Mouse (Mus musculus) CH12.LX (cell line): ENCODE data around the gene Tsr1. TPM values are rescaled to one million over a fixed set of nuclear protein-coding genes. Genes with fewer than 3 reads are reported as not detected.

ENCODE experiments used
- DNase-seq: peaks from one replicate; pipeline ENCODE4 v3.0.0-alpha.2; 2013; ENCODE audit errors: extremely low read depth
- H3K27ac ChIP-seq: 2 replicates; pipeline ENCODE4 v1.5.1; 2012; ENCODE audit warnings: low read depth, mild to moderate bottlenecking, control low read depth, moderate library complexity; ENCODE audit not compliant: insufficient read depth
- H3K27me3 ChIP-seq: replicated peaks from 2 replicates; pipeline ENCODE3; 2012; ENCODE audit warnings: inconsistent platforms
- H3K36me3 ChIP-seq, 2 experiments: replicated peaks in 1 of 2; 2 replicates each; pipeline versions ENCODE3 to v1.6.1; 2012; ENCODE audit warnings: inconsistent platforms in 1 of 2, low read length in 1 of 2, mild to moderate bottlenecking in 1 of 2, mixed read lengths in 1 of 2, moderate library complexity in 1 of 2; ENCODE audit not compliant: control insufficient read depth in 1 of 2, insufficient read depth in 1 of 2
- H3K4me1 ChIP-seq, 2 experiments: 2 replicates each; pipeline ENCODE4 v1.6.1; 2012; ENCODE audit warnings: inconsistent platforms in 1 of 2, moderate library complexity in 1 of 2; ENCODE audit not compliant: insufficient read depth in 2 of 2, control insufficient read depth in 1 of 2
- H3K4me2 ChIP-seq: 2 replicates; pipeline ENCODE4 v1.6.1; 2012; ENCODE audit warnings: low read depth, mild to moderate bottlenecking, control low read depth; ENCODE audit not compliant: poor library complexity, insufficient read depth, severe bottlenecking
- H3K4me3 ChIP-seq, 3 experiments: fragments of 150-350 bp in 1 of 3; sonication (generic) in 1 of 3; replicated peaks in 1 of 3; 2 replicates each; pipeline versions ENCODE3 to v1.5.1; 2011 to 2012; ENCODE audit warnings: low read depth in 2 of 3, low read length in 2 of 3, mild to moderate bottlenecking in 2 of 3, moderate library complexity in 2 of 3, control low read depth in 1 of 3, improper control_type of control experiment in 1 of 3, inconsistent platforms in 1 of 3, mixed read lengths in 1 of 3; ENCODE audit not compliant: poor library complexity in 1 of 3
- H3K79me2 ChIP-seq: replicated peaks from 2 replicates; pipeline ENCODE4 v1.6.1; 2012; ENCODE audit warnings: mild to moderate bottlenecking, moderate library complexity; ENCODE audit not compliant: control insufficient read depth, poor library complexity, insufficient read depth, severe bottlenecking; ENCODE audit errors: extremely low read depth
- H3K9ac ChIP-seq: 2 replicates; pipeline ENCODE4 v1.6.1; 2012; ENCODE audit warnings: low read depth, mild to moderate bottlenecking, control low read depth, moderate library complexity; ENCODE audit not compliant: insufficient read depth
- H3K9me3 ChIP-seq: replicated peaks from 2 replicates; pipeline ENCODE3; 2012; ENCODE audit warnings: low read length, inconsistent platforms, mixed read lengths
- CHD1 ChIP-seq: IDR thresholded peaks from 2 replicates; pipeline ENCODE4 v1.6.1; 2012; ENCODE audit warnings: low read depth, low read length, improper control_type of control experiment, inconsistent platforms
- CTCF ChIP-seq, 2 experiments: IDR thresholded peaks in 1 of 2; conservative IDR thresholded peaks in 1 of 2; 2 replicates each; pipeline ENCODE4 v1.5.1; 2011 to 2012; ENCODE audit warnings: low read depth in 2 of 2, low read length in 2 of 2, improper control_type of control experiment in 1 of 2, inconsistent platforms in 1 of 2, mild to moderate bottlenecking in 1 of 2, moderate library complexity in 1 of 2
- E2F4 ChIP-seq: IDR thresholded peaks from 2 replicates; pipeline ENCODE4 v1.6.1; 2011; ENCODE audit warnings: low read depth, low read length, improper control_type of control experiment; ENCODE audit not compliant: insufficient replicate concordance
- ELF1 ChIP-seq: IDR thresholded peaks from 2 replicates; pipeline ENCODE4 v1.6.1; 2014; ENCODE audit warnings: low read depth, mild to moderate bottlenecking, inconsistent platforms, low read length, improper control_type of control experiment
- HCFC1 ChIP-seq: IDR thresholded peaks from 2 replicates; pipeline ENCODE4 v1.6.1; 2012; ENCODE audit warnings: low read depth, mild to moderate bottlenecking, inconsistent platforms, low read length, improper control_type of control experiment
- IRF4 ChIP-seq: IDR thresholded peaks from 2 replicates; pipeline ENCODE4 v1.6.1; 2014; ENCODE audit warnings: low read depth, mild to moderate bottlenecking, inconsistent platforms, low read length, improper control_type of control experiment
- JUN ChIP-seq: IDR thresholded peaks from 2 replicates; pipeline ENCODE4 v1.6.1; 2011; ENCODE audit warnings: low read depth, mild to moderate bottlenecking, low read length, improper control_type of control experiment, moderate library complexity; ENCODE audit not compliant: insufficient read depth
- JUND ChIP-seq: conservative IDR thresholded peaks from 2 replicates; pipeline ENCODE4 v1.6.1; 2011; ENCODE audit warnings: low read depth, low read length, improper control_type of control experiment
- KAT2A ChIP-seq: IDR thresholded peaks from 2 replicates; pipeline ENCODE4 v1.6.1; 2012; ENCODE audit warnings: low read length, improper control_type of control experiment, inconsistent platforms; ENCODE audit not compliant: insufficient replicate concordance
- MEF2A ChIP-seq: IDR thresholded peaks from 2 replicates; pipeline ENCODE4 v1.6.1; 2014; ENCODE audit warnings: low read depth, mild to moderate bottlenecking, inconsistent platforms, low read length, improper control_type of control experiment, borderline replicate concordance
- MXI1 ChIP-seq: IDR thresholded peaks from 2 replicates; pipeline ENCODE4 v1.6.1; 2011; ENCODE audit warnings: mild to moderate bottlenecking, low read depth, low read length, improper control_type of control experiment
- MYC ChIP-seq: IDR thresholded peaks from 2 replicates; pipeline ENCODE4 v1.6.1; 2011; ENCODE audit warnings: low read depth, mild to moderate bottlenecking, improper control_type of control experiment, low read length
- NRF1 ChIP-seq: IDR thresholded peaks from 2 replicates; pipeline ENCODE4 v1.6.1; 2014; ENCODE audit warnings: low read depth, mild to moderate bottlenecking, inconsistent platforms, low read length, improper control_type of control experiment, moderate library complexity
- PAX5 ChIP-seq: IDR thresholded peaks from 2 replicates; pipeline ENCODE4 v1.6.1; 2012; ENCODE audit warnings: low read length, inconsistent platforms, mixed read lengths
- POLR2A ChIP-seq: IDR thresholded peaks from 2 replicates; pipeline ENCODE4 v1.6.1; 2011; ENCODE audit warnings: low read depth, mild to moderate bottlenecking, improper control_type of control experiment, low read length
- RAD21 ChIP-seq: IDR thresholded peaks from 2 replicates; pipeline ENCODE4 v1.6.1; 2011; ENCODE audit warnings: low read depth, mild to moderate bottlenecking, low read length, improper control_type of control experiment, moderate library complexity
- RCOR1 ChIP-seq: conservative IDR thresholded peaks from 2 replicates; pipeline ENCODE4 v1.6.1; 2012; ENCODE audit warnings: low read depth, mild to moderate bottlenecking, inconsistent platforms, low read length, improper control_type of control experiment
- TCF12 ChIP-seq: IDR thresholded peaks from 2 replicates; pipeline ENCODE4 v1.6.1; 2014; ENCODE audit warnings: low read depth, mild to moderate bottlenecking, inconsistent platforms, low read length, improper control_type of control experiment
- ZC3H11A ChIP-seq: IDR thresholded peaks from 2 replicates; pipeline ENCODE4 v1.6.1; 2012; ENCODE audit warnings: low read depth, mild to moderate bottlenecking, inconsistent platforms, low read length, improper control_type of control experiment
- ZKSCAN1 ChIP-seq: IDR thresholded peaks from 2 replicates; pipeline ENCODE4 v1.6.1; 2012; ENCODE audit warnings: low read depth, inconsistent platforms, low read length, improper control_type of control experiment, borderline replicate concordance
- ZMIZ1 ChIP-seq: IDR thresholded peaks from 2 replicates; pipeline ENCODE4 v1.6.1; 2012; ENCODE audit warnings: low read depth, mild to moderate bottlenecking, inconsistent platforms, low read length, improper control_type of control experiment
- ZNF384 ChIP-seq: IDR thresholded peaks from 2 replicates; pipeline ENCODE4 v1.6.1; 2012; ENCODE audit warnings: low read depth, low read length, improper control_type of control experiment, inconsistent platforms
- dilution Hi-C: fragments of 300-500 bp; cut with MboI; formaldehyde crosslinking; loops from 2 replicates; pipeline ENCODE4 v1.14.3; 2020; ENCODE audit warnings: low sequenced_read_pairs; ENCODE audit not compliant: extremely low pct_unique_long_range_greater_than_20kb, extremely low pct_ligation_motif_present
- in situ Hi-C: fragments of 300-500 bp; cut with MboI; formaldehyde crosslinking; loops from 3 replicates; pipeline ENCODE4 v1.14.3; 2019; ENCODE audit warnings: low sequenced_read_pairs, low pct_ligation_motif_present, low pct_unique_long_range_greater_than_20kb, mixed read lengths
- polyA plus RNA-seq: library from polyadenylated mRNA; unstranded; fragments of >175 nt; gene quantifications from 2 replicates; pipeline ENCODE4 v1.2.1, GENCODE M21; 2012; ENCODE audit warnings: low read depth; ENCODE audit not compliant: insufficient read length
- total RNA-seq, 2 experiments: library from RNA; depleted of rRNA; stranded (reverse); fragments of 300-350 nt in 1 of 2; fragments of >200 nt in 1 of 2; gene quantifications; 2 replicates each; pipeline ENCODE4 v1.2.3; 2012 to 2014

Gene Tsr1
- total and polyA plus RNA-seq, 3 experiments: 85.2 to 149 (median 101) TPM

DNA sequence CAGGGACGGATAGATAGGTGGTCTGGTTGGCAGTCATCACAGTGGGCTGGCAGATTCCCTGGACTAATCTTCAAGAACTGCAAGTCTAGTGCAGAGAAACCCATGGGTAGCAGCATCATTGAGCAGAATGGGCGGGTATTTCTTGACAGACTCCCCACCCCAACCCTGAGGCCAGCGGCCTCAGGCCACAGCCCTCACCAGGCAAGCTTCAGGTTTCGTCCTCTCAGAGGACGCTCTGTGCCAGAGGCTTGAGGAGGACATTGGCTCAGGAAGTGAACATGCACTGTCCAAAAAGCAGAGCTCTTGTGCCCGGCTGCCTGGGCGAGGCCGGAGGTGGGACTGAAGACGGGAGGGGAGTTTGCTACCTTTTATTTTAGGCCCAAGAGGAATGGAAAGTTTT, 33.5 kb upstream of the Tsr1 start:
- TF ChIP-seq ELF1: no peak
- no peak for TF ChIP-seq MYC
- TF ChIP-seq RCOR1: no peak
- no peak for TF ChIP-seq CHD1
- TF ChIP-seq E2F4: no peak
- no peak for TF ChIP-seq ZNF384
- TF ChIP-seq ZKSCAN1: no peak
- TF ChIP-seq TCF12: no peak
- no peak for TF ChIP-seq KAT2A
- no peak for TF ChIP-seq HCFC1
- TF ChIP-seq ZMIZ1: no peak
- no peak for TF ChIP-seq JUND
- no peak for TF ChIP-seq RAD21
- no peak for TF ChIP-seq CTCF (conservative IDR thresholded peaks at IDR 0.05 in 1 of 2, IDR thresholded peaks at IDR 0.05 in 1 of 2; ENCODE audit: low read depth in 2 of 2, low read length in 2 of 2)
- no peak for TF ChIP-seq IRF4
- no peak for TF ChIP-seq NRF1
- no peak for TF ChIP-seq MXI1
- TF ChIP-seq JUN: no peak
- TF ChIP-seq PAX5: no peak
- TF ChIP-seq MEF2A: no peak
- TF ChIP-seq, all 38 proteins: peak for 0
- Histone ChIP-seq H3K4me2 (no peak overlapping the region), H3K27me3 (no peaks in the 10 kb centered on the region), H3K27ac (no peak overlapping the region), H3K9ac (no peak overlapping the region), H3K4me1 (no peaks in the 10 kb centered on the region), H3K36me3 (peaks cover 0 to 27% of the 10 kb centered on the region in 2 experiments), H3K79me2 (no peaks in the 10 kb centered on the region), H3K4me3 (no peak overlapping the region), H3K9me3 (no peaks in the 10 kb centered on the region)
- dilution Hi-C loops (no loop called here), in situ Hi-C loops (no loop called here)
- DNase-seq: no peak

DNA sequence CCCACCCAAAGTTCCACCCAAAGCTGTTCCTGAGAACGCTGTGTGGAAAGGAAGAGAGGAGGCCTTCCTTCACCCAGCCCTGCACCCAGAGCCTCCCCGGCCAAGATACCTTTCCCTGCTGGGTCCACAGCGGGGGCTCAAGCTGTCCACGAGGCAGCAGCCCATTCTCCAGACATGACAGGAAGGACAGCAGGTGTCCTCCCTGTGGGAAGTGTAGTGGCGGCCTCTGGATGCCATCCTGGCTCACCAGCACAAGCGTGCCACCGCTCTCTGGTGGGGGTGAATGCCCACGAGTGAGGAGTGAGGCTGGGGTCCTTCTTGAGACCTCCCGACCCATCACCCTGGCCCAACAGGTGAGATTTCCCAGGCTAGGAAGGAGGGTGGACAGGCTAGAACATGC, 32.6 kb upstream of the Tsr1 start:
- H3K79me2 ChIP-seq: no peaks in the 10 kb centered on the region
- H3K27me3 ChIP-seq: no peaks in the 10 kb centered on the region
- no peaks in the 10 kb centered on the region for H3K4me1 ChIP-seq
- H3K27ac ChIP-seq: no peak overlapping the region
- dilution Hi-C loops: no loop called here
- no peak overlapping the region for H3K4me2 ChIP-seq
- in situ Hi-C loops: no loop called here
- no peak for DNase-seq
- TF ChIP-seq HCFC1 (no peak), POLR2A (no peak), ZC3H11A (no peak)
- no peak overlapping the region for H3K9ac ChIP-seq
- peaks cover 0 to 27% of the 10 kb centered on the region in 2 experiments for H3K36me3 ChIP-seq
- H3K9me3 ChIP-seq: no peaks in the 10 kb centered on the region
- no peak overlapping the region for H3K4me3 ChIP-seq
